Mouse (Mus musculus) embryonic facial prominence, embryonic 15.5 days (tissue): ENCODE measurements around the gene Adamts7. TPM values are rescaled to one million over a fixed set of nuclear protein-coding genes. Genes with fewer than 3 reads are reported as not detected.

ENCODE experiments used
- ATAC-seq: fragments of 200-750 bp; cut with Nextera tagmentation; 2 replicates; pipeline ENCODE4 v1.8.0; 2017; ENCODE audit warnings: low read depth, moderate TSS enrichment; ENCODE audit not compliant: insufficient number of reproducible peaks, low FRiP score, low TSS enrichment
- H3K27ac ChIP-seq: fragments of 300-500 bp; sonication (generic); replicated peaks from 2 replicates; pipeline ENCODE4 v1.5.1; 2015; ENCODE audit warnings: mild to moderate bottlenecking, inconsistent platforms
- H3K27me3 ChIP-seq: fragments of 300-500 bp; sonication (generic); 2 replicates; pipeline ENCODE4 v1.6.1; 2015; ENCODE audit warnings: inconsistent platforms
- H3K36me3 ChIP-seq: fragments of 300-500 bp; sonication (generic); 2 replicates; pipeline ENCODE4 v1.6.1; 2015; ENCODE audit warnings: mild to moderate bottlenecking, inconsistent platforms
- H3K4me1 ChIP-seq: fragments of 300-500 bp; sonication (generic); 2 replicates; pipeline ENCODE4 v1.6.1; 2015; ENCODE audit warnings: inconsistent platforms
- H3K4me2 ChIP-seq: fragments of 300-500 bp; sonication (generic); replicated peaks from 2 replicates; pipeline ENCODE4 v1.6.1; 2015; ENCODE audit warnings: mild to moderate bottlenecking, inconsistent platforms
- H3K4me3 ChIP-seq: fragments of 300-500 bp; sonication (generic); replicated peaks from 2 replicates; pipeline ENCODE4 v1.5.1; 2015; ENCODE audit warnings: mild to moderate bottlenecking, inconsistent platforms
- H3K9ac ChIP-seq: fragments of 300-500 bp; sonication (generic); 2 replicates; pipeline ENCODE4 v1.6.1; 2015; ENCODE audit warnings: inconsistent platforms
- H3K9me3 ChIP-seq: fragments of 300-500 bp; sonication (generic); replicated peaks from 2 replicates; pipeline ENCODE4 v1.6.1; 2016; ENCODE audit warnings: inconsistent platforms
- WGBS: fragments of 180-500 bp; shearing (Covaris S2); methylation state at CpG from one replicate; pipeline ENCODE4 v1.1.7; 2015; 5-methylcytosine and 5-hydroxymethylcytosine counted together
- polyA plus RNA-seq: library from polyadenylated mRNA; unstranded; fragments of >200 nt; fragmentation: Nextera tagmentation; extraction: Ambion mirVana; gene quantifications from 2 replicates; pipeline ENCODE4 v1.2.1, GENCODE M21; 2015

Adamts7 gene
- polyA plus RNA-seq, 1 experiment from 2014 or later, result 14.7 TPM

GRCm38 (mm10) chr9:90213127-90213526 is 50.3 kb downstream of the Adamts7 start:
- no peak for ATAC-seq
- no peaks in the 10 kb centered on the region for H3K9me3 ChIP-seq
- H3K27ac ChIP-seq, result no peak overlapping the region
- H3K4me1 ChIP-seq, result no peaks in the 10 kb centered on the region
- H3K27me3 ChIP-seq, result no peaks in the 10 kb centered on the region
- no peak overlapping the region for H3K4me2 ChIP-seq
- 78% methylated on average over 3 of the region's 3 CpGs for WGBS
- H3K9ac ChIP-seq, result no peak overlapping the region
- peaks cover 71% of the 10 kb centered on the region for H3K36me3 ChIP-seq
- H3K4me3 ChIP-seq, result no peak overlapping the region

GRCm38 (mm10) chr9:90216259-90217001 is 53.6 kb downstream of the Adamts7 start:
- Histone ChIP-seq H3K36me3 (peaks cover 76% of the 10 kb centered on the region), H3K4me3 (no peak overlapping the region), H3K4me2 (no peak overlapping the region), H3K27ac (no peak overlapping the region), H3K9ac (no peak overlapping the region), H3K4me1 (no peaks in the 10 kb centered on the region), H3K27me3 (no peaks in the 10 kb centered on the region), H3K9me3 (no peaks in the 10 kb centered on the region)
- ATAC-seq, result no peak
- 78% methylated on average over 11 of the region's 11 CpGs for WGBS

GRCm38 (mm10) chr9:90217501-90217900 is 54.6 kb downstream of the Adamts7 start:
- Histone ChIP-seq H3K9ac (no peak overlapping the region), H3K4me2 (no peak overlapping the region), H3K36me3 (peaks cover 78% of the 10 kb centered on the region), H3K27ac (no peak overlapping the region), H3K9me3 (no peaks in the 10 kb centered on the region), H3K27me3 (no peaks in the 10 kb centered on the region), H3K4me1 (no peaks in the 10 kb centered on the region), H3K4me3 (no peak overlapping the region)
- ATAC-seq, result no peak
- WGBS, result 54% methylated on average over 4 of the region's 4 CpGs

- Histone ChIP-seq H3K4me2 (no peak overlapping the region), H3K4me3 (no peak overlapping the region), H3K27me3 (no peaks in the 10 kb centered on the region), H3K9me3 (no peaks in the 10 kb centered on the region), H3K27ac (no peak overlapping the region), H3K36me3 (peaks cover 65% of the 10 kb centered on the region), H3K9ac (no peak overlapping the region), H3K4me1 (no peaks in the 10 kb centered on the region)
- ATAC-seq, result no peak
- 87% methylated on average over 3 of the region's 3 CpGs for WGBS
Measured at GRCm38 (mm10) chr9:90222275-90222674, 59.4 kb downstream of the Adamts7 start.

DNA sequence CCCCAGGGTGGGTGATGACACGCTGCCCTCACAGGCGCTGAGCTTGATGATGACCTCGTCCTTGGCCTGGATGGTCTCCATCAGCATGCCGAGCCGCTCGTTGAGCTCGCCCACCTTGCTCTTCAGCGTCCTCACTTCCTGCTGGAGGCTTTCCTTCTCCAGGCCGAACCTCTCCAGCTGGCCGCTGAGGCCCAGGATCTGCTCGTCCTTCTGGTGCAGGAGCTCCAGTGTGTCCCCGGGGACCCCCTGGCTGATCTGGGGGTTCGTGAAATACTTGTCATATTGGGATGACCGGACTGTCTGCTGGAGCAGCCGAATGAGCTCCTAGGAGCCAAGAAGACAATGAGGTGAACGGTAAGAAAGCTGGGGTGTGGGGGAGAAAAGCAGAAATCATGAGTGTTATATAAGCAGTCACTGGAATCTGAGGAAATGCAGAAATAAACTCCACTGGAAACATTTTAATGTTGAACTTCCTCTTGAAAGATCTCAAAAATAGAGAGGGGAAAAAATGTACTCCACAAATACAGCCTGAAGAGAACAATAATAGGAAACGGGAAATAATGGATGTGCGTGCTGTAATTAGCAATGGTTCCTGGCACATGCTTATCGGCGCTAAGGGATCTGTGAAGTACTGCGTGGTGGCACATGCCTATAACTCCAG is 63.3 kb downstream of the Adamts7 start:
- no peak overlapping the region for H3K4me3 ChIP-seq
- no peaks in the 10 kb centered on the region for H3K4me1 ChIP-seq
- WGBS, result 81% methylated on average over 21 of the region's 21 CpGs
- no peak overlapping the region for H3K4me2 ChIP-seq
- peaks cover 41% of the 10 kb centered on the region for H3K36me3 ChIP-seq
- H3K27ac ChIP-seq, result no peak overlapping the region
- no peaks in the 10 kb centered on the region for H3K27me3 ChIP-seq
- no peaks in the 10 kb centered on the region for H3K9me3 ChIP-seq
- H3K9ac ChIP-seq, result no peak overlapping the region
- ATAC-seq, result no peak

GRCm38 (mm10) chr9:90226742-90227096 is 63.9 kb downstream of the Adamts7 start:
- Histone ChIP-seq H3K27ac (no peak overlapping the region; the same call in 1 of the 2 replicates), H3K4me2 (no peak overlapping the region), H3K36me3 (peaks cover 36% of the 10 kb centered on the region), H3K4me3 (no peak overlapping the region), H3K27me3 (no peaks in the 10 kb centered on the region), H3K4me1 (no peaks in the 10 kb centered on the region), H3K9me3 (no peaks in the 10 kb centered on the region), H3K9ac (no peak overlapping the region)
- 78% methylated on average over 2 of the region's 2 CpGs for WGBS
- no peak for ATAC-seq

DNA sequence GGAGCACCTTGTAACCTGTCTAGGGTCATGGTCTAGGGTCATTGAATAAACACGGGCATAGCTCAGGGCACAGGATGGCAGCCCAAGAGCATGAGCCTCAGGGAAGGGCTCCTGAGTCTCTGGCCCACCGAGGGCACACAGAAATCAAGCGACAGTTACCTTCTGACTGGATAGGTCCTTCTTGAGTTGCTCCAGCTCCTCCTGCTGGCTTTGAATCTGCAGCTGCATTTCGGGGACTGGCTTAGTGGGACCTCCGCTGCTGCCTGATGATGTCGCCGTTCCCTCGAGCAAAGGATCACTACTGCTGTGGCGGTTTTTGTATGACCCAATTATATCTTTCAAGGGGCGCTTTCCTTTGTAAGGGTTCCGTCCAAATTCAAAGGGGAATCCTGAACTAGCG is 64.3 kb downstream of the Adamts7 start:
- Histone ChIP-seq H3K4me2 (no peak overlapping the region), H3K4me3 (no peak overlapping the region), H3K36me3 (peaks cover 32% of the 10 kb centered on the region), H3K27me3 (no peaks in the 10 kb centered on the region), H3K9me3 (no peaks in the 10 kb centered on the region), H3K9ac (no peak overlapping the region), H3K27ac (no peak overlapping the region; the same call in 1 of the 2 replicates), H3K4me1 (no peaks in the 10 kb centered on the region)
- no peak for ATAC-seq
- 74% methylated on average over 12 of the region's 12 CpGs for WGBS

DNA sequence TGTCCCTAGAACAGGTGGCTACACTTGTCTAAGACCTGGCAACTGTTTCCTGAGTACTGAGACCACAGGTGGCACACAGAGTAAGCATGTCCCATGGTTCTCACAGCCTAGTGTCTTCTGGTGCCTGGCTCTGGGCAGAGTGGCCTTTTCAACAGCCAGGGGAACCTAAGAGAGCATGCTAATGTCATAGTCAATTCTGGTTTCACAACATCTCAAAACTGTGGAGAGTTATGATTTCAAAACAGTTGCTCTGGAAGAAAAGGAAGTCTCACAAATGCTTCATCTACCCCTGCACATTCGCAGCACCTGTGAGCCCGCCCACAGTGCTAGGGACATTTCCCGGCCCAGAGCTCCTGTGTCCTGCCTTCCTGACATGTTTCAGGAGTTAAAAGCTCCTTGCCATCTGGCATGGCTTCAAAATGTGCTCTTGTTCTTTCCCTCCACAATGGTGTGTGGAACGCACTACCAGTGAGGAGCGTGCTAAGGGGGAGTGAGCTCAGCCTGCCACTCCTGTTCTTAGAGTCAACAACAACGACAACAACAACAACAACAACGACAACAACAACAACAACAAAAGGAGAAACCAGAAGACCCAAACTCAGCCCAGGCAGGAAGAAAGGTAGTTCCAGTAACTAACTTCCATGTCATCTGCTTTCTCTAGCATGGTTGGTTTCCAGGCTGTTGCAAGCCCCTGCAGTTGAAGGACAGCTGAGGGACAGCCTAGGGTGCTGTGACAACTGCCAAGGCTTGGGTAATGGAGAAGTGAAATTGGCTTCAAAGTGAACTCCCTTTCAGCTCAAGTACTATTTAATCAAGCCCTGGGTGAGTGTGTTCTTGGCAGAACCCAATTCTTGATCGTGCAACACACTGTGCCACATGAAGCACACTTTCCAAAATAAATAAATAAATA is 70.2 kb downstream of the Adamts7 start:
- H3K9ac ChIP-seq, result no peak overlapping the region
- H3K27ac ChIP-seq, result no peak overlapping the region
- 88% methylated on average over 8 of the region's 8 CpGs for WGBS
- H3K9me3 ChIP-seq, result no peaks in the 10 kb centered on the region
- no peak overlapping the region for H3K4me3 ChIP-seq
- H3K27me3 ChIP-seq, result no peaks in the 10 kb centered on the region
- H3K4me1 ChIP-seq, result no peaks in the 10 kb centered on the region
- ATAC-seq, result no peak
- H3K4me2 ChIP-seq, result no peak overlapping the region
- peaks cover 8% of the 10 kb centered on the region; the same call in 1 of the 2 replicates for H3K36me3 ChIP-seq

GRCm38 (mm10) chr9:90233906-90234419 is 71.1 kb downstream of the Adamts7 start:
- Histone ChIP-seq H3K9me3 (no peaks in the 10 kb centered on the region), H3K27ac (no peak overlapping the region), H3K27me3 (no peaks in the 10 kb centered on the region), H3K4me1 (no peaks in the 10 kb centered on the region), H3K9ac (no peak overlapping the region), H3K4me2 (no peak overlapping the region), H3K4me3 (no peak overlapping the region), H3K36me3 (0 out of 2 replicates have a peak, but pooled peaks cover 4% of the 10 kb centered on the region)
- ATAC-seq, result no peak
- 92% methylated on average over 5 of the region's 5 CpGs for WGBS

- Histone ChIP-seq H3K4me2 (no peak overlapping the region), H3K36me3 (peaks cover 11% of the 10 kb centered on the region), H3K4me3 (no peak overlapping the region), H3K27me3 (no peaks in the 10 kb centered on the region), H3K4me1 (no peaks in the 10 kb centered on the region), H3K27ac (no peak overlapping the region), H3K9ac (no peak overlapping the region), H3K9me3 (0 out of 2 replicates have a peak, but pooled peaks cover 4% of the 10 kb centered on the region)
- WGBS, result 85% methylated on average over 5 of the region's 5 CpGs
- no peak for ATAC-seq
Measured at GRCm38 (mm10) chr9:90234786-90235185, 71.9 kb downstream of the Adamts7 start.
